In genomic region chr5:107877053-107877452, GRCm38 (mm10) we compare ENCODE assay signal across 18 mouse cellular contexts. TPM values are rescaled to one million over a fixed set of nuclear protein-coding genes. Genes with fewer than 3 reads are reported as not detected.
"Had no signal": no experiment of that assay in that cellular context is flagged by ENCODE, and none has a peak within 500 bp of the region (broad histone marks: within the 10 kb centered on the region; RNA-seq: fewer than 3 reads in every experiment).

No protein-coding gene starts in this region.

- DNase-seq: kidney, postnatal 10 days; kidney, postnatal 4 days; liver, embryonic 13.5 days; lung, adult 2 months; lung, postnatal 10 days; retina, postnatal 1 day; right cerebral cortex, postnatal 4 days; spleen, adult 18-20 months; thymus, adult 18-20 months; thymus, postnatal 14 days had no signal

- H3K27ac ChIP-seq: left cerebral cortex, adult 2 months; limb, embryonic 12.5 days; macrophage; midbrain, embryonic 15.5 days; neural tube, embryonic 13.5 days had no signal

- H3K4me3 ChIP-seq: left cerebral cortex, adult 2 months; limb, embryonic 12.5 days; liver, embryonic 13.5 days; megakaryocyte, embryonic 14.5 days; midbrain, embryonic 15.5 days; neural tube, embryonic 13.5 days had no signal

- ATAC-seq: intestine, postnatal 0 days; midbrain, embryonic 15.5 days had no signal

- H3K27me3 ChIP-seq: limb, embryonic 12.5 days; liver, embryonic 13.5 days; midbrain, embryonic 15.5 days; neural tube, embryonic 13.5 days had no signal

- H3K9ac ChIP-seq: limb, embryonic 12.5 days; liver, embryonic 13.5 days; midbrain, embryonic 15.5 days; neural tube, embryonic 13.5 days had no signal

- H3K36me3 ChIP-seq: limb, embryonic 12.5 days; midbrain, embryonic 15.5 days; neural tube, embryonic 13.5 days had no signal

- H3K4me2 ChIP-seq: limb, embryonic 12.5 days; liver, embryonic 13.5 days; midbrain, embryonic 11.5 days; midbrain, embryonic 15.5 days; neural tube, embryonic 13.5 days had no signal

- H3K9me3 ChIP-seq: limb, embryonic 12.5 days; liver, embryonic 13.5 days; megakaryocyte, embryonic 14.5 days; midbrain, embryonic 15.5 days; neural tube, embryonic 13.5 days had no signal

- H3K4me1 ChIP-seq: megakaryocyte, embryonic 14.5 days; midbrain, embryonic 15.5 days; neural tube, embryonic 13.5 days had no signal

RNA-seq across cellular contexts. Expression of gene Ube2d2b, which starts 47.2 kb away (rescaled TPM):
- polyA plus RNA-seq: intestine, postnatal 0 days; lung, adult 2 months; macrophage; midbrain, embryonic 11.5 days; neural tube, embryonic 13.5 days had no signal
